Mouse (Mus musculus) T-helper 2 cell (primary cell): ENCODE measurements around the gene Add3.

Source experiments
- in situ Hi-C: fragments of 300-600 bp; cut with MboI, MseI; formaldehyde crosslinking; loops from one replicate; pipeline ENCODE4 v1.15.1; 2025; ENCODE audit warnings: high pct_unique_total_duplicates

Add3 gene

GRCm38 (mm10) chr19:53165305-53166240, 25.3 kb downstream of the Add3 start:
- in situ Hi-C loops: no loop called here

- in situ Hi-C loops: no loop called here
Observed at GRCm38 (mm10) chr19:53166367-53166766, 26.1 kb downstream of the Add3 start.

- in situ Hi-C loops: no loop called here
Observed at GRCm38 (mm10) chr19:53168576-53168975, 28.3 kb downstream of the Add3 start.

GRCm38 (mm10) chr19:53170651-53171050, 30.4 kb downstream of the Add3 start:
- in situ Hi-C loops: no loop called here

- in situ Hi-C loops: no loop called here
Observed at GRCm38 (mm10) chr19:53174034-53174433, 33.8 kb downstream of the Add3 start.

- in situ Hi-C loops: no loop called here
Observed at GRCm38 (mm10) chr19:53175550-53175949, 35.3 kb downstream of the Add3 start.

GRCm38 (mm10) chr19:53176518-53176917, 36.3 kb downstream of the Add3 start:
- in situ Hi-C loops: no loop called here

- in situ Hi-C loops: no loop called here
Observed at GRCm38 (mm10) chr19:53178611-53179528, 38.6 kb downstream of the Add3 start.

GRCm38 (mm10) chr19:53180168-53180803, 40.0 kb downstream of the Add3 start:
- in situ Hi-C loops: no loop called here

- in situ Hi-C loops: no loop called here
Observed at GRCm38 (mm10) chr19:53181003-53181861, 41.0 kb downstream of the Add3 start.

- in situ Hi-C loops: no loop called here
Observed at GRCm38 (mm10) chr19:53183620-53184019, 43.4 kb downstream of the Add3 start.

GRCm38 (mm10) chr19:53184216-53184615, 44.0 kb downstream of the Add3 start:
- in situ Hi-C loops: no loop called here

GRCm38 (mm10) chr19:53184911-53185310, 44.7 kb downstream of the Add3 start:
- in situ Hi-C loops: no loop called here

- in situ Hi-C loops: no loop called here
Observed at GRCm38 (mm10) chr19:53185486-53186134, 45.4 kb downstream of the Add3 start.

- in situ Hi-C loops: no loop called here
Observed at GRCm38 (mm10) chr19:53186456-53186855, 46.2 kb downstream of the Add3 start.

- in situ Hi-C loops: no loop called here
Observed at GRCm38 (mm10) chr19:53187533-53187932, 47.3 kb downstream of the Add3 start.

GRCm38 (mm10) chr19:53188186-53188585, 47.9 kb downstream of the Add3 start:
- in situ Hi-C loops: no loop called here

GRCm38 (mm10) chr19:53188724-53189220, 48.5 kb downstream of the Add3 start:
- in situ Hi-C loops: no loop called here

GRCm38 (mm10) chr19:53189736-53190135, 49.5 kb downstream of the Add3 start:
- in situ Hi-C loops: no loop called here

- in situ Hi-C loops: no loop called here
Observed at GRCm38 (mm10) chr19:53190232-53190631, 50.0 kb downstream of the Add3 start.
